Comparison of ENCODE assay signal across 11 mouse cellular contexts in the genomic region with DNA sequence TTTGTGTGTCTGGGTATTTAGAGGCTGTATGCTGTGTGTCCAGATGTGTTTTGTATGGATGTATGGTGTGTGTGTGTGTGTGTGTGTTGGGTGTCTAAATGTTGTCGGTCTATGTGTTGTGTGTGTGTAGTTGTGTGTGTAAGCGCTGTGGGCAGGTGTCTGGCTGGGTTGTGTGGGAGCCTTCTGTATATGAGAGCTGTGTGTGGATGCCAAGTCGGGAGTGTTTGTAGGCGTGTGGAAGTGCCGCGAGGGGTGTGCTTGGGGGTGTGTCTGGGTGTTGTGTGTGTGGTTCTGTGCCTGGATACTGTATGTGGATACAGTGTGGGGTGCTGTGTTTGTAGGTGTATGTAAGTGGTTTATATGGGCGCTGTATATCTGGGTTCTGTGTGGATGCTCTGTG. TPM values are rescaled to one million over a fixed set of nuclear protein-coding genes. Genes with fewer than 3 reads are reported as not detected.
DNase-seq lines count a peak whose midpoint lies in the region; ATAC-seq lines count a peak whose summit lies in the region.
"Had no signal": no experiment of that assay in that cellular context is flagged by ENCODE, and none has a peak within 500 bp of the region (broad histone marks: within the 10 kb centered on the region; RNA-seq: fewer than 3 reads in every experiment).

No protein-coding gene starts in this region.

- no peak for DNase-seq in frontal cortex, postnatal 36 days (ENCODE audit: low spot score in 2 of 2)
- DNase-seq in midbrain, embryonic 14.5 days: no peak
- no peak for DNase-seq in midbrain, embryonic 11.5 days (ENCODE audit: low spot score, missing footprints)
- no peak for DNase-seq in limb, embryonic 10.5 days (ENCODE audit: low spot score)
- DNase-seq in telencephalon, adult 2 months (ENCODE audit: low read depth, low spot score): peak; percentile 60
- no peak for DNase-seq in adipocyte (ENCODE audit: low spot score)
- no peak for DNase-seq in right cerebral cortex, postnatal 25 days
- DNase-seq: spleen, adult 18-20 months had no signal

- ATAC-seq in frontal cortex, adult (ENCODE audit: low TSS enrichment): peak; percentile 77
- no peak for ATAC-seq in midbrain, embryonic 14.5 days (ENCODE audit: low FRiP score, low TSS enrichment)
- no peak for ATAC-seq in midbrain, embryonic 11.5 days (ENCODE audit: low FRiP score)
- ATAC-seq: inflammation-experienced regulatory T-cells, adult 6 months had no signal

- peaks cover 49% of the 10 kb centered on the region for H3K27me3 ChIP-seq in midbrain, embryonic 14.5 days (ENCODE audit: control insufficient read depth, insufficient read depth, low read length)
- H3K27me3 ChIP-seq in midbrain, embryonic 11.5 days (ENCODE audit: control insufficient read depth, insufficient read depth, low read length): peaks cover 55% of the 10 kb centered on the region
- H3K27me3 ChIP-seq in limb, embryonic 10.5 days (ENCODE audit: low read depth, poor library complexity, severe bottlenecking): peaks cover 91% of the 10 kb centered on the region

- WGBS in midbrain, embryonic 14.5 days: 31% methylated on average over 7 of the region's 7 CpGs
- 39% methylated on average over 7 of the region's 7 CpGs for WGBS in midbrain, embryonic 11.5 days
- WGBS in limb, embryonic 10.5 days: 39% methylated on average over 7 of the region's 7 CpGs

- 0 out of 2 replicates have a peak overlapping the region, but pooled peaks have one; percentile 16 for H3K9ac ChIP-seq in midbrain, embryonic 14.5 days (replicated peaks; ENCODE audit: low read length)
- H3K9ac ChIP-seq in midbrain, embryonic 11.5 days (ENCODE audit: low read length): no peak overlapping the region

- no peak overlapping the region for H3K27ac ChIP-seq in midbrain, embryonic 14.5 days (replicated peaks; ENCODE audit: low read depth, low read length)
- no peak overlapping the region for H3K27ac ChIP-seq in midbrain, embryonic 11.5 days (ENCODE audit: low read depth, low read length)
- no peak overlapping the region for H3K27ac ChIP-seq in limb, embryonic 10.5 days

- H3K36me3 ChIP-seq in midbrain, embryonic 14.5 days (ENCODE audit: control insufficient read depth, insufficient read depth, low read length): no peaks in the 10 kb centered on the region
- no peaks in the 10 kb centered on the region for H3K36me3 ChIP-seq in midbrain, embryonic 11.5 days (ENCODE audit: control insufficient read depth, insufficient read depth, low read length)
- H3K36me3 ChIP-seq in limb, embryonic 10.5 days: no peaks in the 10 kb centered on the region

- no peaks in the 10 kb centered on the region for H3K9me3 ChIP-seq in midbrain, embryonic 14.5 days (ENCODE audit: control insufficient read depth, low read length)
- no peaks in the 10 kb centered on the region for H3K9me3 ChIP-seq in midbrain, embryonic 11.5 days (ENCODE audit: control insufficient read depth, low read length)
- no peaks in the 10 kb centered on the region for H3K9me3 ChIP-seq in limb, embryonic 10.5 days (replicated peaks)

- peak overlapping the region; percentile 53 for H3K4me2 ChIP-seq in midbrain, embryonic 14.5 days (ENCODE audit: low read length)
- H3K4me2 ChIP-seq in midbrain, embryonic 11.5 days: no peak overlapping the region

- H3K4me3 ChIP-seq in midbrain, embryonic 14.5 days (replicated peaks; ENCODE audit: low read depth, low read length): 0 out of 2 replicates have a peak overlapping the region, but pooled peaks have one; percentile 32
- H3K4me3 ChIP-seq in midbrain, embryonic 11.5 days (ENCODE audit: low read depth, low read length): no peak overlapping the region
- peak overlapping the region; percentile 46 for H3K4me3 ChIP-seq in limb, embryonic 10.5 days
- H3K4me3 ChIP-seq: myocyte had no signal

- peaks cover 7% of the 10 kb centered on the region; the same call in 1 of the 2 replicates for H3K4me1 ChIP-seq in midbrain, embryonic 14.5 days (ENCODE audit: control insufficient read depth, insufficient read depth, low read length)
- H3K4me1 ChIP-seq in midbrain, embryonic 11.5 days (ENCODE audit: control insufficient read depth, insufficient read depth, low read length): peaks cover 8% of the 10 kb centered on the region
- H3K4me1 ChIP-seq in limb, embryonic 10.5 days: peaks cover 28% of the 10 kb centered on the region

RNA-seq across cellular contexts. Expression of a gene that starts 1.1 kb away (rescaled TPM):
- 2.9 and 3.2 TPM in 2 replicates for polyA plus RNA-seq in midbrain, embryonic 14.5 days (2014; fragmentation: Nextera tagmentation; extraction: Ambion mirVana)
- polyA plus RNA-seq in midbrain, embryonic 11.5 days (2014; fragmentation: Nextera tagmentation; extraction: Ambion mirVana): 0.05 and 0.22 TPM in 2 replicates
- polyA plus RNA-seq in limb, embryonic 10.5 days (2016; fragmentation: Nextera tagmentation; extraction: Ambion mirVana): 0.31 and 0.48 TPM in 2 replicates
- polyA plus RNA-seq: inflammation-experienced regulatory T-cells, adult 6 months had no signal

RNA-seq across cellular contexts. Expression of a gene that starts 9.1 kb away (rescaled TPM):
- polyA plus RNA-seq in midbrain, embryonic 14.5 days (2014; fragmentation: Nextera tagmentation; extraction: Ambion mirVana): 0.26 TPM in 1 of 2 replicates, not detected in the other
- 0.11 and 0.31 TPM in 2 replicates for polyA plus RNA-seq in midbrain, embryonic 11.5 days (2014; fragmentation: Nextera tagmentation; extraction: Ambion mirVana)
- polyA plus RNA-seq in limb, embryonic 10.5 days (2016; fragmentation: Nextera tagmentation; extraction: Ambion mirVana): 0.39 and 0.48 TPM in 2 replicates
- polyA plus RNA-seq: inflammation-experienced regulatory T-cells, adult 6 months had no signal

RNA-seq across cellular contexts. Expression of a gene that starts 27.6 kb away (rescaled TPM):
- polyA plus RNA-seq in midbrain, embryonic 14.5 days (2014; fragmentation: Nextera tagmentation; extraction: Ambion mirVana): 5.3 and 7.3 TPM in 2 replicates
- polyA plus RNA-seq in midbrain, embryonic 11.5 days (2014; fragmentation: Nextera tagmentation; extraction: Ambion mirVana): 4.0 and 4.5 TPM in 2 replicates
- polyA plus RNA-seq in limb, embryonic 10.5 days (2016; fragmentation: Nextera tagmentation; extraction: Ambion mirVana): 5.4 and 6.6 TPM in 2 replicates
- polyA plus RNA-seq: inflammation-experienced regulatory T-cells, adult 6 months had no signal

RNA-seq across cellular contexts. Expression of a gene that starts 28.0 kb away (rescaled TPM):
- polyA plus RNA-seq in midbrain, embryonic 14.5 days (2014; fragmentation: Nextera tagmentation; extraction: Ambion mirVana): 2.5 and 3.5 TPM in 2 replicates
- polyA plus RNA-seq in midbrain, embryonic 11.5 days (2014; fragmentation: Nextera tagmentation; extraction: Ambion mirVana): 1.5 and 1.8 TPM in 2 replicates
- 6.1 and 6.3 TPM in 2 replicates for polyA plus RNA-seq in limb, embryonic 10.5 days (2016; fragmentation: Nextera tagmentation; extraction: Ambion mirVana)

RNA-seq across cellular contexts. Expression of a gene that starts 30.1 kb away (rescaled TPM):
- polyA plus RNA-seq in midbrain, embryonic 14.5 days (2014; fragmentation: Nextera tagmentation; extraction: Ambion mirVana): 17.3 and 28.2 TPM in 2 replicates
- polyA plus RNA-seq in midbrain, embryonic 11.5 days (2014; fragmentation: Nextera tagmentation; extraction: Ambion mirVana): 11.8 and 12.4 TPM in 2 replicates
- 7.2 and 7.5 TPM in 2 replicates for polyA plus RNA-seq in limb, embryonic 10.5 days (2016; fragmentation: Nextera tagmentation; extraction: Ambion mirVana)
